Mouse (Mus musculus): ENCODE measurements around the gene Tprn. TPM values are rescaled to one million over a fixed set of nuclear protein-coding genes. Genes with fewer than 3 reads are reported as not detected.

The Tprn gene
- polyA plus RNA-seq, 1 experiment from 2014 or later = 7.3 TPM

DNA sequence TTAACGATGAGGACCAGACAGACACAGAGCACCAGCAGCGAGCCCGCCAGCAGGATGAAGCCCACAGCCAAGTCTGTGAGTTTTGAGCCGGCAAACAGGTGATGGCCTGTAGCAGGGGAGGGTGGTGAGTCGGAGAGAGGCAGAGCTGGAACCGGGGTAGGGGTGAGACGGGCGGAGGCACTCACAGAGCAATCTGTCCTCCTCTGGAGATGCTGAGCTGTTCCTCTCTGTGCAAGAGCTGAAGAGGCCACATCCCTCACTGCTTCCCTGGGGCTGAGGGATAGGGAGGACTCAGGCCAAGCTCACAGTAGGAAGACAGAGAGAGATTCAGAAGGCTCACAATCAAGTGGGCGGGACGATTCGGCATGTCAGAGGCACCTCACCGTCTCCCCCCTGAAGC lies 31.4 kb upstream of the Tprn start:
- DNase-seq (ENCODE audit: low spot score) (no peak), ATAC-seq (replicated peaks; ENCODE audit: low FRiP score) (no peak)
- no peaks in the 10 kb centered on the region for H3K9me3 ChIP-seq (ENCODE audit: control insufficient read depth, low read length)
- no peaks in the 10 kb centered on the region for H3K4me1 ChIP-seq (replicated peaks; ENCODE audit: control insufficient read depth, insufficient read depth, low read length)
- no peak overlapping the region for H3K9ac ChIP-seq (ENCODE audit: low read length)
- H3K27me3 ChIP-seq (ENCODE audit: control insufficient read depth, insufficient read depth, low read length) = no peaks in the 10 kb centered on the region
- H3K4me3 ChIP-seq (ENCODE audit: low read depth, low read length) = no peak overlapping the region
- no peak overlapping the region for H3K4me2 ChIP-seq (ENCODE audit: low read depth, low read length, severe bottlenecking)
- 56% methylated on average over 12 of the region's 12 CpGs for WGBS
- H3K36me3 ChIP-seq (ENCODE audit: control insufficient read depth, insufficient read depth, low read length) = no peaks in the 10 kb centered on the region
- H3K27ac ChIP-seq (ENCODE audit: low read depth, low read length) = no peak overlapping the region

DNA sequence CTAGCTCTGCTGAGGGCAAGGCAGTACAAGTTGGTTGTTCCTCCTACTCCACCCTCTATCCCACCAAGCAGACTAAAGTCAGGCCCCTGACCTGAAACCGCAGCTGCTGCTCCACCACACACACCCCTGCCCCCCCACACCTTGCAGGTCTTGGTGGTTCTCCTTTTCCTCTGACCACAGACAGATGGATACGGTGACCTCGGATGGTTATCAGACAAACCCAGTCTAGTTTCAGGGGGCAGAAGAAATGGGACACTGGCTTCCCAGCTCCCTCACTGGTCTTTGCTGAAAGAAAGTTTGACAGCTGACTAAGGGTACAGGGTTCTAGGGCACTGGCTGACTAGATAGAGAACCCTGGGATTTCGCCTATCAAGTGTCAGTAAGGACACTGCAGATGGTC lies 29.0 kb upstream of the Tprn start:
- Histone ChIP-seq H3K9ac (ENCODE audit: low read length) (no peak overlapping the region), H3K4me1 (replicated peaks; ENCODE audit: control insufficient read depth, insufficient read depth, low read length) (no peaks in the 10 kb centered on the region), H3K4me3 (ENCODE audit: low read depth, low read length) (no peak overlapping the region), H3K4me2 (ENCODE audit: low read depth, low read length, severe bottlenecking) (no peak overlapping the region), H3K27ac (ENCODE audit: low read depth, low read length) (no peak overlapping the region), H3K9me3 (ENCODE audit: control insufficient read depth, low read length) (no peaks in the 10 kb centered on the region), H3K36me3 (ENCODE audit: control insufficient read depth, insufficient read depth, low read length) (no peaks in the 10 kb centered on the region), H3K27me3 (ENCODE audit: control insufficient read depth, insufficient read depth, low read length) (no peaks in the 10 kb centered on the region)
- 81% methylated on average over 4 of the region's 4 CpGs for WGBS
- ATAC-seq (replicated peaks; ENCODE audit: low FRiP score) = no peak
- no peak for DNase-seq (ENCODE audit: low spot score)

DNA sequence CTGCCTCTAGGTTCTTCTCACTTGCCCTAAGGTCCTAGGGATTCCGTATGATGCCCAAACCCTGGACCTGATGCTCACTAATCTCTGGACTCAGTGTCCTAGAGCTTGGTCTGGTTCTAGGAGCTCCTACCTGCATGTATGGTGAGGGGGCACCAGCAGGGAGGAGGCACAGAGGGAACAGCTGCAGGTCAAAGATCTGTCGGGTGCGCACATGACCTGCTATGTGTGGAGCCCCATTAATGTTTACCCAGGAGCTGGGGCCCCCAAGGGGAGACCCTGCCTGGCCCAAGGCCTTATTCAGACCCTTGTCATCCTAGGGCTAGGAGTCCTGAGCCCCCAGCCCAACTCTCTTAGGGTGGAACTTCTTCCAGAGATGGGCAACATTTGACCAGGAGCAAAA lies 28.4 kb upstream of the Tprn start, which contains the start of gene Slc34a3:
Slc34a3 (minus strand) TSS at position 315 of the 400 bp plus-strand sequence.
- H3K27me3 ChIP-seq (ENCODE audit: control insufficient read depth, insufficient read depth, low read length) = no peaks in the 10 kb centered on the region

DNA sequence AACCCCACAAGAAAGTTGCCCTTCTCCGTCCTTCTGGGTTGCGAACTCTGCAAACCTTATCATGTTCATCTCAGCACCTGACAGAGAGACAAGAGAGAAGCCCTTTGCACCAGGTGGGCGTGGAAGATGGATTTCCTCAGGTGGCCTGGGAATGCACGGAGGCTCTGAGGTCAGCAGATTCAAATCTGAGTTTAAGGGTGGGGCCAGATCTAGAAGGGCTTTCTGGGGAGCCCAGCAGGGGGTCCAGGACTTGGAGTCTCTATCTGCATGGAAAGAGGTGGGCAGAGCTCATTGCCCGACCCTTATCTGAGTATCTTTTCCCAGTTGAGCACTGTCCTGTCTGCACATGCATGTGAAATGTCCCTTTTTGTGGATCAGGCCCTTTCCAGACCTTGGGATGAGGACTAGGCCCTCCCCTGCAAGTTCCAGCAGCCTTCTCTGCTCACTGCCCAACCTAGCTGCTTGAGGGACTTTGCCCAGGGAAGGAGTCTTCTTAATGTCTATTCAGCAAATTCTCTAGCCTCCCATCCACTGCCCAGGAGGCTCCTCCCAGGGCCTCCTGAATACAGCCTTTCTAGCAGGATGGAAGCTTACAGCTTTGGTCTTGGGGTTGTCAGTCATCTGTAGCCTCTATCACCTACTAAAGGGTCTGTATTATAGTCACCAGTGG lies 27.7 kb upstream of the Tprn start:
- DNase-seq (ENCODE audit: low spot score) (no peak), ATAC-seq (replicated peaks; ENCODE audit: low FRiP score) (no peak)
- no peaks in the 10 kb centered on the region for H3K27me3 ChIP-seq (ENCODE audit: control insufficient read depth, insufficient read depth, low read length)
- H3K27ac ChIP-seq (ENCODE audit: low read depth, low read length) = no peak overlapping the region
- H3K4me2 ChIP-seq (ENCODE audit: low read depth, low read length, severe bottlenecking) = no peak overlapping the region
- no peak overlapping the region for H3K9ac ChIP-seq (ENCODE audit: low read length)
- H3K36me3 ChIP-seq (ENCODE audit: control insufficient read depth, insufficient read depth, low read length) = no peaks in the 10 kb centered on the region
- H3K9me3 ChIP-seq (ENCODE audit: control insufficient read depth, low read length) = no peaks in the 10 kb centered on the region
- H3K4me3 ChIP-seq (ENCODE audit: low read depth, low read length) = no peak overlapping the region
- 83% methylated on average over 5 of the region's 5 CpGs for WGBS
- no peaks in the 10 kb centered on the region for H3K4me1 ChIP-seq (replicated peaks; ENCODE audit: control insufficient read depth, insufficient read depth, low read length)

More for the DNA sequence above, 28.4 kb upstream of the Tprn start, which contains the start of gene Slc34a3:
- Histone ChIP-seq H3K4me2 (ENCODE audit: low read depth, low read length, severe bottlenecking) (no peak within 1 kb of the TSS), H3K36me3 (ENCODE audit: control insufficient read depth, insufficient read depth, low read length) (no peaks in the 10 kb centered on the region), H3K9ac (ENCODE audit: low read length) (no peak within 1 kb of the TSS), H3K27ac (ENCODE audit: low read depth, low read length) (no peak within 1 kb of the TSS), H3K9me3 (ENCODE audit: control insufficient read depth, low read length) (no peaks in the 10 kb centered on the region), H3K4me1 (replicated peaks; ENCODE audit: control insufficient read depth, insufficient read depth, low read length) (no peaks in the 10 kb centered on the region), H3K4me3 (ENCODE audit: low read depth, low read length) (no peak within 1 kb of the TSS)
- ATAC-seq (replicated peaks; ENCODE audit: low FRiP score) (no peak), DNase-seq (ENCODE audit: low spot score) (no peak)
- WGBS = 89% methylated on average over 3 of the region's 3 CpGs

DNA sequence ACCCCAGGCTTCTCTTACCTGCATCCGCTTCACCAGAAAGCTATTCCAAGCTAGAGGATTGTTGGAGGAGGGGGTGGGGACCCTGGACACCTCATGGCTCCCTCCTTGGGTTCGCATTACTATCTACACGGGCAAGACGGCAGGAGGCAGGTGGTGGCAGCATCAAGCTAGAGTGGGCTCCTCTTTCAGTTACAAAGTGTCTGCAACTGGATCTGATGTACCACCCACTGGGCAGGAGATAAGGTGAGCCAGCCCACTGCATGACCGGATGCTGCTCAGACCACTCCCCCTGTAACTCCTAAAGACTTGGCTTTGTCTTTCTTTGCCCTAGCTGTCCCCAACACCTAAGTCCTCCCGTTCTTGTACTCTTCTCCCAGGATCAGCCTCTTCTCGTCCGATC lies 25.8 kb upstream of the Tprn start, which contains the start of gene Rnf224:
Rnf224 (minus strand) TSS at position 174 of the 400 bp plus-strand sequence.
- no peaks in the 10 kb centered on the region; the same call in 1 of the 2 replicates for H3K4me1 ChIP-seq (replicated peaks; ENCODE audit: control insufficient read depth, insufficient read depth, low read length)
- no peak within 1 kb of the TSS for H3K9ac ChIP-seq (ENCODE audit: low read length)
- no peak within 1 kb of the TSS for H3K27ac ChIP-seq (ENCODE audit: low read depth, low read length)
- H3K4me2 ChIP-seq (ENCODE audit: low read depth, low read length, severe bottlenecking) = no peak within 1 kb of the TSS
- DNase-seq (ENCODE audit: low spot score) (no peak), ATAC-seq (replicated peaks; ENCODE audit: low FRiP score) (no peak)
- H3K27me3 ChIP-seq (ENCODE audit: control insufficient read depth, insufficient read depth, low read length) = peaks cover 5% of the 10 kb centered on the region; the same call in 1 of the 2 replicates
- no peaks in the 10 kb centered on the region for H3K36me3 ChIP-seq (ENCODE audit: control insufficient read depth, insufficient read depth, low read length)
- 43% methylated on average over 8 of the region's 8 CpGs for WGBS
- H3K4me3 ChIP-seq (ENCODE audit: low read depth, low read length) = no peak within 1 kb of the TSS
- no peaks in the 10 kb centered on the region for H3K9me3 ChIP-seq (ENCODE audit: control insufficient read depth, low read length)

DNA sequence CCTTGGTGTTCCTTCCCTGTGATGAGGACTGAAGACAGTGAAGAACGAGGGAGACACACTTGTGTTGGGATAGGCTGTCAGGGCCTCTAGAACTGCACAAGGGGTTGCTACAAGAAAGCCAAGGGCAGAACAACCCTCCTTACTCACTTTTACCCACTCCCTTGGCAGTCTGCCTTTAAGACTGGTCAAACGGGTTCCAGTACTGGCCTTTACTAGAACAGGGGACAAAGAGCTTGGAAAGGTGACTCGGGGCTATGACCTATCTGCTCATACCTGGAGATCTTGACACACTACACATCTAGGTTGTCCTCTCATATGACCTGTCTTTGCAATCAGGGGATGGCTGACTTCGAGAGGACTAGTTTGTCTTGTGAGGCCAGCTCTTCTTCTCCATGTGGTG lies 24.9 kb upstream of the Tprn start:
- Histone ChIP-seq H3K27ac (ENCODE audit: low read depth, low read length) (no peak overlapping the region), H3K27me3 (ENCODE audit: control insufficient read depth, insufficient read depth, low read length) (peaks cover 6% of the 10 kb centered on the region; the same call in 1 of the 2 replicates), H3K4me1 (replicated peaks; ENCODE audit: control insufficient read depth, insufficient read depth, low read length) (no peaks in the 10 kb centered on the region; the same call in 1 of the 2 replicates), H3K36me3 (ENCODE audit: control insufficient read depth, insufficient read depth, low read length) (no peaks in the 10 kb centered on the region), H3K4me2 (ENCODE audit: low read depth, low read length, severe bottlenecking) (no peak overlapping the region), H3K9ac (ENCODE audit: low read length) (no peak overlapping the region), H3K9me3 (ENCODE audit: control insufficient read depth, low read length) (no peaks in the 10 kb centered on the region), H3K4me3 (ENCODE audit: low read depth, low read length) (no peak overlapping the region)
- DNase-seq (ENCODE audit: low spot score) (no peak), ATAC-seq (replicated peaks; ENCODE audit: low FRiP score) (no peak)
- 69% methylated on average over 4 of the region's 4 CpGs for WGBS

DNA sequence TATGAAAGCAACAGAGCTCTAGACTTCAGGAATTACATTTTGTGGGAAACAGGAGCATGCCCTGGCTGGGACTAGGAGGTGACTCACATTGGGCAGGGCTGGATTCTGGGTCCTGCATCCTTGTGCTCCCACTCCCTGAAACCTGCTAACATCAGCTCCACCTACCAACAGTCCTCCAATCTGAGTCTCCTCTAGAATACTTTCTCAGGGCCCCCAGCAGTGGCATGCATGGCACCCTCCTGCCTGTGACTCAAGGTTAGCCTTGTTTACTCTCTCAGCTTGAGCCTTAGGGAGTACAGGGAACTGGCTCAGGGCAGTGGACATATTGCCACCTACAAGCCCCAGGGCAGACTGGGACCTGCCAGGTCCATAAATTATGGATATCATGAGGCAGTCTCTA lies 24.3 kb upstream of the Tprn start:
- no peaks in the 10 kb centered on the region for H3K9me3 ChIP-seq (ENCODE audit: control insufficient read depth, low read length)
- ATAC-seq (replicated peaks; ENCODE audit: low FRiP score) (no peak), DNase-seq (ENCODE audit: low spot score) (no peak)
- no peak overlapping the region for H3K4me3 ChIP-seq (ENCODE audit: low read depth, low read length)
- no peaks in the 10 kb centered on the region; the same call in 1 of the 2 replicates for H3K4me1 ChIP-seq (replicated peaks; ENCODE audit: control insufficient read depth, insufficient read depth, low read length)
- H3K36me3 ChIP-seq (ENCODE audit: control insufficient read depth, insufficient read depth, low read length) = no peaks in the 10 kb centered on the region
- no peak overlapping the region for H3K4me2 ChIP-seq (ENCODE audit: low read depth, low read length, severe bottlenecking)
- no peak overlapping the region; the same call in 1 of the 2 replicates for H3K9ac ChIP-seq (ENCODE audit: low read length)
- H3K27ac ChIP-seq (ENCODE audit: low read depth, low read length) = no peak overlapping the region
- H3K27me3 ChIP-seq (ENCODE audit: control insufficient read depth, insufficient read depth, low read length) = peaks cover 6% of the 10 kb centered on the region; the same call in 1 of the 2 replicates

DNA sequence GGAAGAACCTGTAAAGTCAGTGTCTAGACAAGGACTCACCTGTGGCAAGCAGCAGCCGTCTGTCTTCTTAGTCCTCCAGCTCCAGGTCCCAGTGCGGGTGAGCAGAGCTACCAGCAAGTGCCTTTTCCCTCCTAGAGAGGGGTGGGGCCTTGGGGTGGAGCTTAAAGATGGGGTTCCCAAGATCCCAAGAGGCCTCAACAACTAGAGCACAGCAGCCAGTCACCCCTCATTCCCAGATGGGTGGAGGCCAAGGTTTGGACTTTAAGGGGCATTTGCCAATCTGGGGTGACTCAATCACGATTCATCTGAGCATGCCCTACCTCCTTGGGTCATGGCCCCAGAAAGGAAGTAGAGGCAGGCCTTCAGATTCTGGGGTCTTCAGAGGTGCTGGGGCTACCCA lies 22.7 kb upstream of the Tprn start:
- H3K4me1 ChIP-seq (replicated peaks; ENCODE audit: control insufficient read depth, insufficient read depth, low read length) = no peaks in the 10 kb centered on the region; the same call in 1 of the 2 replicates
- ATAC-seq (replicated peaks; ENCODE audit: low FRiP score) (no peak), DNase-seq (ENCODE audit: low spot score) (no peak)
- no peaks in the 10 kb centered on the region for H3K36me3 ChIP-seq (ENCODE audit: control insufficient read depth, insufficient read depth, low read length)
- 85% methylated on average over 3 of the region's 3 CpGs for WGBS
- H3K9me3 ChIP-seq (ENCODE audit: control insufficient read depth, low read length) = no peaks in the 10 kb centered on the region
- H3K27me3 ChIP-seq (ENCODE audit: control insufficient read depth, insufficient read depth, low read length) = peaks cover 6% of the 10 kb centered on the region; the same call in 1 of the 2 replicates
- no peak overlapping the region for H3K27ac ChIP-seq (ENCODE audit: low read depth, low read length)
- H3K9ac ChIP-seq (ENCODE audit: low read length) = no peak overlapping the region
- no peak overlapping the region for H3K4me3 ChIP-seq (ENCODE audit: low read depth, low read length)
- no peak overlapping the region for H3K4me2 ChIP-seq (ENCODE audit: low read depth, low read length, severe bottlenecking)

DNA sequence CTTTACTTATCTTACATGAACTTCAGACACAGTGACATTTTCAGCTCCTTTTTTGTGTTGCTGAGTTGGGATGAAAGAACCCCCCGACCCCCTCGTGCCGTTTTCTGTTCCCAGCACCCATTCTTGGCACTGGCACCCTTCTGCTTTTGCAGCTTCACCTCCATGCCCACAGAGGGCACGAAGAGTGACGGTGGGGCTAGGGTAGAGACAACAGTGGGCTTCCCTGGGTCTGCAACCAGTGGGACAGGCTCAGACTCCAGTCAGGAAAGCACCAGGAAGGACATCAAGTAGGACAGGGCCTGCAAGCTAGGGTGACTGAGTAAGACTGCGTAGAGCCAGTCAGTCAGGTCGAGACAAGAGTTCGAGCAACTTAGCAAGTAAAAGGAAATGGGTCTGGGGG lies 22.1 kb upstream of the Tprn start:
- Histone ChIP-seq H3K4me1 (replicated peaks; ENCODE audit: control insufficient read depth, insufficient read depth, low read length) (no peaks in the 10 kb centered on the region; the same call in 1 of the 2 replicates), H3K9me3 (ENCODE audit: control insufficient read depth, low read length) (no peaks in the 10 kb centered on the region), H3K4me2 (ENCODE audit: low read depth, low read length, severe bottlenecking) (peak overlapping the region; percentile 97), H3K36me3 (ENCODE audit: control insufficient read depth, insufficient read depth, low read length) (no peaks in the 10 kb centered on the region), H3K27ac (ENCODE audit: low read depth, low read length) (no peak overlapping the region), H3K9ac (ENCODE audit: low read length) (0 out of 2 replicates have a peak overlapping the region, but pooled peaks have one; percentile 43), H3K4me3 (ENCODE audit: low read depth, low read length) (no peak overlapping the region), H3K27me3 (ENCODE audit: control insufficient read depth, insufficient read depth, low read length) (peaks cover 6% of the 10 kb centered on the region; the same call in 1 of the 2 replicates)
- ATAC-seq (replicated peaks; ENCODE audit: low FRiP score) (peak; percentile 10), DNase-seq (ENCODE audit: low spot score) (no peak)
- 49% methylated on average over 8 of the region's 8 CpGs for whole genome bisulfite sequencing
